In genomic region chr2:72978473-72978872, GRCm38 (mm10) we compare ENCODE assay signal across 9 mouse cellular contexts. TPM values are rescaled to one million over a fixed set of nuclear protein-coding genes. Genes with fewer than 3 reads are reported as not detected.
DNase-seq lines count a peak whose midpoint lies in the region; ATAC-seq lines count a peak whose summit lies in the region.
"Had no signal": no experiment of that assay in that cellular context is flagged by ENCODE, and none has a peak within 500 bp of the region (broad histone marks: within the 10 kb centered on the region; RNA-seq: fewer than 3 reads in every experiment).

No protein-coding gene starts in this region.

- DNase-seq in cerebellum, postnatal 10 days = peak; percentile 76 to 78
- no peak for DNase-seq in cerebellum, adult 11 months
- DNase-seq in CD8-positive naive resting alpha-beta T cell, adult 2 months (ENCODE audit: low read depth in 2 of 2, low spot score in 2 of 2) = peak; percentile 65 to 78
- peak; percentile 81 for DNase-seq in embryo, embryonic 11 days
- DNase-seq in layer of hippocampus, adult 11-12 months (ENCODE audit: low spot score) = no peak

- H3K4me2 ChIP-seq in liver, embryonic 12.5 days = peak overlapping the region; percentile 79
- peak overlapping the region; percentile 61 for H3K4me2 ChIP-seq in neural tube, embryonic 15.5 days

- ATAC-seq in hematopoietic stem cell, adult 5-6 weeks (replicated peaks in 1 of 2; ENCODE audit: insufficient read depth in 1 of 2, low FRiP score in 2 of 2, low TSS enrichment in 1 of 2, low read depth in 1 of 2, poor library complexity in 2 of 2, severe bottlenecking in 2 of 2) = peak; percentile 25 to 28; a peak in 2 of 4 replicates
- peak; percentile 28 for ATAC-seq in liver, embryonic 12.5 days
- peak; percentile 7; the same call in 1 of the 2 replicates for ATAC-seq in neural tube, embryonic 15.5 days (ENCODE audit: low FRiP score)

- H3K9ac ChIP-seq in liver, embryonic 12.5 days = peak overlapping the region; percentile 100
- peak overlapping the region; percentile 100 for H3K9ac ChIP-seq in neural tube, embryonic 15.5 days (replicated peaks)

- H3K4me3 ChIP-seq in liver, embryonic 12.5 days = peak overlapping the region; percentile 89
- H3K4me3 ChIP-seq in neural tube, embryonic 15.5 days (replicated peaks) = peak overlapping the region; percentile 80

- H3K9me3 ChIP-seq in liver, embryonic 12.5 days (replicated peaks) = no peaks in the 10 kb centered on the region
- no peaks in the 10 kb centered on the region for H3K9me3 ChIP-seq in neural tube, embryonic 15.5 days (replicated peaks)

- under 1% methylated on average over 32 of the region's 38 CpGs for WGBS in liver, embryonic 12.5 days (ENCODE audit: insufficient replicate concordance)
- WGBS in neural tube, embryonic 15.5 days = under 1% methylated on average over 38 of the region's 38 CpGs

- peaks cover 41% of the 10 kb centered on the region for H3K4me1 ChIP-seq in liver, embryonic 12.5 days
- peaks cover 30% of the 10 kb centered on the region for H3K4me1 ChIP-seq in neural tube, embryonic 15.5 days

- H3K27ac ChIP-seq in liver, embryonic 12.5 days = peak overlapping the region; percentile 100
- peak overlapping the region; percentile 100 for H3K27ac ChIP-seq in neural tube, embryonic 15.5 days (replicated peaks)

- H3K27me3 ChIP-seq in liver, embryonic 12.5 days (replicated peaks) = no peaks in the 10 kb centered on the region
- H3K27me3 ChIP-seq in neural tube, embryonic 15.5 days (replicated peaks) = no peaks in the 10 kb centered on the region

- H3K36me3 ChIP-seq in liver, embryonic 12.5 days = peaks cover 22% of the 10 kb centered on the region
- no peaks in the 10 kb centered on the region for H3K36me3 ChIP-seq in neural tube, embryonic 15.5 days

RNA-seq across cellular contexts. Expression of gene Sp3, which starts 1.8 kb away (rescaled TPM):
- 160 and 167 TPM in 2 replicates for total RNA-seq in hematopoietic stem cell, adult 5-6 weeks (2017)
- polyA plus RNA-seq in liver, embryonic 12.5 days (2016; fragmentation: Nextera tagmentation; extraction: Ambion mirVana) = 45.2 and 47.6 TPM in 2 replicates
- polyA plus RNA-seq in neural tube, embryonic 15.5 days (2015; fragmentation: Nextera tagmentation; extraction: Ambion mirVana) = 27.7 and 35.3 TPM in 2 replicates

RNA-seq across cellular contexts. Expression of gene Gm11084, which starts 8.0 kb away (rescaled TPM):
- total RNA-seq in hematopoietic stem cell, adult 5-6 weeks (2017) = not detected in 2 replicates
- not detected in 2 replicates for polyA plus RNA-seq in liver, embryonic 12.5 days (2016; fragmentation: Nextera tagmentation; extraction: Ambion mirVana)
- polyA plus RNA-seq in neural tube, embryonic 15.5 days (2015; fragmentation: Nextera tagmentation; extraction: Ambion mirVana) = not detected in 2 replicates
- total RNA-seq: left cerebral cortex, adult 8-10 months had no signal

Comparison
In these comparisons a context has a peak if more than half of its experiments do, and no peak if none do; other contexts are left out.
1. DNase-seq: peak in cerebellum, postnatal 10 days (2 of 2), CD8-positive naive resting alpha-beta T cell, adult 2 months (2 of 2) and embryo, embryonic 11 days (single experiment); none in cerebellum, adult 11 months (single experiment) and layer of hippocampus, adult 11-12 months (single experiment).
2. Peak in every context shown above with its lines, with median percentiles within 50 percentile points of each other: ATAC-seq.